Comparison of ENCODE assay signal across 15 mouse cellular contexts in genomic region chr1:23173054-23173802, GRCm38 (mm10).
DNase-seq lines count a peak whose midpoint lies in the region; ATAC-seq and TF ChIP-seq lines count a peak whose summit lies in the region.
"Had no signal": no experiment of that assay in that cellular context is flagged by ENCODE, and none has a peak within 500 bp of the region (broad histone marks: within the 10 kb centered on the region; RNA-seq: fewer than 3 reads in every experiment).

No protein-coding gene starts in this region.

- WGBS in heart, postnatal 0 days = 50% methylated on average over 7 of the region's 7 CpGs
- 75% methylated on average over 7 of the region's 7 CpGs for WGBS in forebrain, embryonic 11.5 days

- TF ChIP-seq POLR2A in CH12.LX (IDR thresholded peaks at IDR 0.05; ENCODE audit: low read depth, low read length) = no peak

- H3K9me3 ChIP-seq in CH12.LX (replicated peaks; ENCODE audit: low read length) = no peaks in the 10 kb centered on the region
- H3K9me3 ChIP-seq in heart, postnatal 0 days (replicated peaks; ENCODE audit: control insufficient read depth, low read length) = no peaks in the 10 kb centered on the region; the same call in 1 of the 2 replicates
- no peaks in the 10 kb centered on the region for H3K9me3 ChIP-seq in forebrain, embryonic 11.5 days (ENCODE audit: control insufficient read depth, low read length)
- H3K9me3 ChIP-seq: forebrain, embryonic 13.5 days; limb, embryonic 13.5 days had no signal

- H3K27ac ChIP-seq in CH12.LX (ENCODE audit: insufficient read depth, low read depth) = no peak overlapping the region
- H3K27ac ChIP-seq in heart, postnatal 0 days (ENCODE audit: low read depth) = peak overlapping the region; percentile 14
- no peak overlapping the region for H3K27ac ChIP-seq in forebrain, embryonic 11.5 days (ENCODE audit: low read depth, low read length)
- H3K27ac ChIP-seq: forebrain, embryonic 13.5 days; limb, embryonic 13.5 days had no signal

- H3K27me3 ChIP-seq in CH12.LX (replicated peaks) = no peaks in the 10 kb centered on the region
- H3K27me3 ChIP-seq in heart, postnatal 0 days (ENCODE audit: control insufficient read depth, insufficient read depth, low read length) = no peaks in the 10 kb centered on the region
- H3K27me3 ChIP-seq in forebrain, embryonic 11.5 days (ENCODE audit: control insufficient read depth, insufficient read depth, low read length) = no peaks in the 10 kb centered on the region
- H3K27me3 ChIP-seq: forebrain, embryonic 13.5 days; limb, embryonic 13.5 days; megakaryocyte, embryonic 14.5 days had no signal

- peak; percentile 9 for DNase-seq in gastrocnemius, adult 18-20 months (ENCODE audit: low spot score)
- no peak for DNase-seq in gastrocnemius, adult 8-10 months (ENCODE audit: low spot score in 2 of 2)
- peak; percentile 38 for DNase-seq in CH12.LX (ENCODE audit: extremely low read depth)
- no peak for DNase-seq in heart, postnatal 0 days (ENCODE audit: low spot score)
- peak; percentile 40 to 52 for DNase-seq in kidney, postnatal 36 days
- no peak for DNase-seq in layer of hippocampus, adult 9-10 months (ENCODE audit: low spot score)
- DNase-seq in forebrain, embryonic 11.5 days (ENCODE audit: low spot score) = no peak
- DNase-seq: gastrocnemius, postnatal 36 days; layer of hippocampus, adult 9-11 months had no signal

- 0 out of 2 replicates have a peak, but pooled peaks cover 2% of the 10 kb centered on the region for H3K79me2 ChIP-seq in CH12.LX (replicated peaks; ENCODE audit: control insufficient read depth, extremely low read depth, insufficient read depth, poor library complexity, severe bottlenecking)

- peaks cover 0 to 14% of the 10 kb centered on the region in 2 experiments; a peak in 1 of 4 replicates for H3K4me1 ChIP-seq in CH12.LX (ENCODE audit: control insufficient read depth in 1 of 2, insufficient read depth in 2 of 2)
- no peaks in the 10 kb centered on the region for H3K4me1 ChIP-seq in heart, postnatal 0 days (ENCODE audit: control insufficient read depth, insufficient read depth)
- no peaks in the 10 kb centered on the region for H3K4me1 ChIP-seq in forebrain, embryonic 11.5 days (replicated peaks; ENCODE audit: control insufficient read depth, insufficient read depth, low read length)
- H3K4me1 ChIP-seq: forebrain, embryonic 13.5 days; megakaryocyte, embryonic 14.5 days had no signal

- ATAC-seq in heart, postnatal 0 days (ENCODE audit: insufficient read depth, low read depth) = no peak
- no peak for ATAC-seq in frontal cortex, adult (ENCODE audit: low TSS enrichment)
- no peak for ATAC-seq in forebrain, embryonic 11.5 days (replicated peaks; ENCODE audit: low FRiP score)
- ATAC-seq: CD4-positive, CD25-positive, alpha-beta regulatory T cell, adult 4 months; forebrain, embryonic 13.5 days; hindbrain, embryonic 16.5 days had no signal

- H3K4me2 ChIP-seq in CH12.LX (ENCODE audit: insufficient read depth, low read depth, poor library complexity, severe bottlenecking) = no peak overlapping the region
- H3K4me2 ChIP-seq in heart, postnatal 0 days (ENCODE audit: low read depth, low read length) = no peak overlapping the region
- no peak overlapping the region for H3K4me2 ChIP-seq in forebrain, embryonic 11.5 days (ENCODE audit: low read depth, low read length, severe bottlenecking)
- H3K4me2 ChIP-seq: forebrain, embryonic 13.5 days; limb, embryonic 13.5 days had no signal

- TF ChIP-seq CTCF in CH12.LX (conservative IDR thresholded peaks at IDR 0.05 in 1 of 2, IDR thresholded peaks at IDR 0.05 in 1 of 2; ENCODE audit: low read depth in 2 of 2, low read length in 2 of 2) = no peak
- no peak for TF ChIP-seq CTCF in heart, postnatal 0 days (IDR thresholded peaks at IDR 0.05; ENCODE audit: low read depth)

- H3K36me3 ChIP-seq in CH12.LX (replicated peaks in 1 of 2; ENCODE audit: control insufficient read depth in 1 of 2, insufficient read depth in 1 of 2, low read length in 1 of 2) = no peaks in the 10 kb centered on the region
- H3K36me3 ChIP-seq in heart, postnatal 0 days (replicated peaks; ENCODE audit: control insufficient read depth, insufficient read depth, low read length) = no peaks in the 10 kb centered on the region
- no peaks in the 10 kb centered on the region for H3K36me3 ChIP-seq in forebrain, embryonic 11.5 days (ENCODE audit: control insufficient read depth, insufficient read depth, low read length)
- H3K36me3 ChIP-seq: limb, embryonic 13.5 days had no signal

- no peak for TF ChIP-seq EP300 in CH12.LX (IDR thresholded peaks at IDR 0.05; ENCODE audit: low read length)
- no peak for TF ChIP-seq EP300 in heart, postnatal 0 days (IDR thresholded peaks at IDR 0.05; ENCODE audit: low read depth)

- in situ Hi-C loops in CH12.LX (cut with MboI; ENCODE audit: low pct_ligation_motif_present, low pct_unique_long_range_greater_than_20kb, low sequenced_read_pairs) = no loop called here

- TF ChIP-seq RAD21 in CH12.LX (IDR thresholded peaks at IDR 0.05; ENCODE audit: low read depth, low read length) = no peak

- dilution Hi-C loops in CH12.LX (cut with MboI; ENCODE audit: extremely low pct_ligation_motif_present, extremely low pct_unique_long_range_greater_than_20kb, low sequenced_read_pairs) = no loop called here

- no peak overlapping the region for H3K9ac ChIP-seq in CH12.LX (ENCODE audit: insufficient read depth, low read depth)
- no peak overlapping the region for H3K9ac ChIP-seq in heart, postnatal 0 days (replicated peaks; ENCODE audit: low read depth, low read length)
- H3K9ac ChIP-seq in forebrain, embryonic 11.5 days (ENCODE audit: low read length) = no peak overlapping the region
- H3K9ac ChIP-seq: forebrain, embryonic 13.5 days; limb, embryonic 13.5 days had no signal

- no peak overlapping the region for H3K4me3 ChIP-seq in CH12.LX (replicated peaks in 1 of 3; ENCODE audit: low read depth in 2 of 3, low read length in 2 of 3, poor library complexity in 1 of 3)
- no peak overlapping the region for H3K4me3 ChIP-seq in heart, postnatal 0 days (ENCODE audit: low read depth, low read length)
- no peak overlapping the region for H3K4me3 ChIP-seq in forebrain, embryonic 11.5 days (ENCODE audit: low read depth, low read length)
- H3K4me3 ChIP-seq: forebrain, embryonic 13.5 days; limb, embryonic 13.5 days; megakaryocyte, embryonic 14.5 days had no signal

TF ChIP-seq in CH12.LX, 34 proteins besides CTCF, POLR2A, EP300 and RAD21:
- no peak for TF ChIP-seq MAX (IDR thresholded peaks at IDR 0.05; ENCODE audit: low read length)

Comparison
In these comparisons a context has a peak if more than half of its experiments do, and no peak if none do; other contexts are left out.
1. DNase-seq: peak in gastrocnemius, adult 18-20 months (single experiment), CH12.LX (single experiment) and kidney, postnatal 36 days (2 of 2); none in gastrocnemius, adult 8-10 months (0 of 2), heart, postnatal 0 days (single experiment), layer of hippocampus, adult 9-10 months (single experiment) and forebrain, embryonic 11.5 days (single experiment).